Mouse (Mus musculus): ENCODE data around the gene Phkg2. TPM values are rescaled to one million over a fixed set of nuclear protein-coding genes. Genes with fewer than 3 reads are reported as not detected.

Gene Phkg2
- polyA plus RNA-seq, 1 experiment = 18.3 TPM

GRCm38 (mm10) chr7:127561340-127561858, 11.7 kb upstream of the Phkg2 start, which contains the start of gene Tmem265:
Tmem265 (plus strand) TSS chr7:127561390.
- peaks cover 35% of the 10 kb centered on the region for H3K36me3 ChIP-seq (ENCODE audit: control insufficient read depth, insufficient read depth)
- no peaks in the 10 kb centered on the region for H3K27me3 ChIP-seq (ENCODE audit: control insufficient read depth, insufficient read depth, insufficient read length)
- TF ChIP-seq POLR2AphosphoS2 (IDR thresholded peaks at IDR 0.05; ENCODE audit: insufficient read length, low read depth) (no peak), TCF12 (IDR thresholded peaks at IDR 0.05; ENCODE audit: insufficient read depth, poor library complexity, severe bottlenecking) (no peak), MYOD1 (IDR thresholded peaks at IDR 0.05; ENCODE audit: control insufficient read depth in 1 of 3, insufficient read length in 2 of 3, low read depth in 2 of 3) (no peak), REST (IDR thresholded peaks at IDR 0.05; ENCODE audit: insufficient read depth, insufficient read length) (no peak), POLR2A (IDR thresholded peaks at IDR 0.05; ENCODE audit: insufficient read length, low read depth) (no peak), USF1 (IDR thresholded peaks at IDR 0.05; ENCODE audit: low read depth) (no peak), TCF3 (IDR thresholded peaks at IDR 0.05; ENCODE audit: insufficient read length, low read depth) (no peak), E2F4 (IDR thresholded peaks at IDR 0.05; ENCODE audit: insufficient read depth) (no peak), MAX (IDR thresholded peaks at IDR 0.05; ENCODE audit: low read depth) (no peak)
- H3ac ChIP-seq (ENCODE audit: control insufficient read depth, insufficient read length) = no peak within 1 kb of the TSS
- no peak within 1 kb of the TSS for H3K4me3 ChIP-seq
- no peak within 1 kb of the TSS for H3K4me2 ChIP-seq (ENCODE audit: low read depth)
- H3K79me2 ChIP-seq (ENCODE audit: control insufficient read depth, insufficient read depth) = no peaks in the 10 kb centered on the region

GRCm38 (mm10) chr7:127564381-127565150, 8.6 kb upstream of the Phkg2 start:
- H3ac ChIP-seq (ENCODE audit: control insufficient read depth, insufficient read length) = no peak overlapping the region
- no peak overlapping the region for H3K4me2 ChIP-seq (ENCODE audit: low read depth)
- H3K36me3 ChIP-seq (ENCODE audit: control insufficient read depth, insufficient read depth) = peaks cover 19% of the 10 kb centered on the region
- no peaks in the 10 kb centered on the region for H3K27me3 ChIP-seq (ENCODE audit: control insufficient read depth, insufficient read depth, insufficient read length)
- H3K79me2 ChIP-seq (ENCODE audit: control insufficient read depth, insufficient read depth) = no peaks in the 10 kb centered on the region
- TF ChIP-seq SRF (IDR thresholded peaks at IDR 0.05; ENCODE audit: control insufficient read depth, insufficient read length, low read depth) (no peak), TCF3 (IDR thresholded peaks at IDR 0.05; ENCODE audit: insufficient read length, low read depth) (no peak), POLR2AphosphoS2 (IDR thresholded peaks at IDR 0.05; ENCODE audit: insufficient read length, low read depth) (peak; percentile 19)
- H3K4me3 ChIP-seq = no peak overlapping the region

GRCm38 (mm10) chr7:127573503-127574008, 416 bp downstream of the Phkg2 start:
- H3K4me2 ChIP-seq (ENCODE audit: low read depth) = peak overlapping the region; percentile 94
- peak overlapping the region; percentile 59 for H3K4me3 ChIP-seq
- no peaks in the 10 kb centered on the region for H3K27me3 ChIP-seq (ENCODE audit: control insufficient read depth, insufficient read depth, insufficient read length)
- H3ac ChIP-seq (ENCODE audit: control insufficient read depth, insufficient read length) = peak overlapping the region; percentile 25
- H3K36me3 ChIP-seq (ENCODE audit: control insufficient read depth, insufficient read depth) = peaks cover 3% of the 10 kb centered on the region
- TF ChIP-seq TCF12 (IDR thresholded peaks at IDR 0.05; ENCODE audit: insufficient read depth, poor library complexity, severe bottlenecking) (no peak), CEBPB (IDR thresholded peaks at IDR 0.05; ENCODE audit: insufficient read depth, poor library complexity, severe bottlenecking) (no peak), MAX (IDR thresholded peaks at IDR 0.05; ENCODE audit: low read depth) (no peak), REST (IDR thresholded peaks at IDR 0.05; ENCODE audit: insufficient read depth, insufficient read length) (no peak), SRF (IDR thresholded peaks at IDR 0.05; ENCODE audit: control insufficient read depth, insufficient read length, low read depth) (no peak)
- H3K79me2 ChIP-seq (ENCODE audit: control insufficient read depth, insufficient read depth) = peaks cover 12% of the 10 kb centered on the region

GRCm38 (mm10) chr7:127574115-127574514, 975 bp downstream of the Phkg2 start:
- H3K4me2 ChIP-seq (ENCODE audit: low read depth) = peak overlapping the region; percentile 94
- TF ChIP-seq SRF (IDR thresholded peaks at IDR 0.05; ENCODE audit: control insufficient read depth, insufficient read length, low read depth) (no peak), CEBPB (IDR thresholded peaks at IDR 0.05; ENCODE audit: insufficient read depth, poor library complexity, severe bottlenecking) (no peak), TCF12 (IDR thresholded peaks at IDR 0.05; ENCODE audit: insufficient read depth, poor library complexity, severe bottlenecking) (no peak), MYOD1 (IDR thresholded peaks at IDR 0.05; ENCODE audit: control insufficient read depth in 1 of 3, insufficient read length in 2 of 3, low read depth in 2 of 3) (no peak), MYOG (IDR thresholded peaks at IDR 0.05; ENCODE audit: control insufficient read depth in 1 of 3, insufficient read depth in 1 of 3, insufficient read length in 2 of 3, low read depth in 2 of 3) (no peak), POLR2AphosphoS2 (IDR thresholded peaks at IDR 0.05; ENCODE audit: insufficient read length, low read depth) (no peak), E2F4 (IDR thresholded peaks at IDR 0.05; ENCODE audit: insufficient read depth) (no peak), MAX (IDR thresholded peaks at IDR 0.05; ENCODE audit: low read depth) (no peak), USF1 (IDR thresholded peaks at IDR 0.05; ENCODE audit: low read depth) (no peak), POLR2A (IDR thresholded peaks at IDR 0.05; ENCODE audit: insufficient read length, low read depth) (no peak), REST (IDR thresholded peaks at IDR 0.05; ENCODE audit: insufficient read depth, insufficient read length) (no peak)

GRCm38 (mm10) chr7:127583260-127583659, 10.1 kb downstream of the Phkg2 start:
- no peaks in the 10 kb centered on the region for H3K79me2 ChIP-seq (ENCODE audit: control insufficient read depth, insufficient read depth)
- H3K4me3 ChIP-seq = no peak overlapping the region
- H3ac ChIP-seq (ENCODE audit: control insufficient read depth, insufficient read length) = no peak overlapping the region
- peaks cover 12% of the 10 kb centered on the region for H3K36me3 ChIP-seq (ENCODE audit: control insufficient read depth, insufficient read depth)
- no peaks in the 10 kb centered on the region for H3K27me3 ChIP-seq (ENCODE audit: control insufficient read depth, insufficient read depth, insufficient read length)
- TF ChIP-seq MYOD1 (IDR thresholded peaks at IDR 0.05; ENCODE audit: control insufficient read depth in 1 of 3, insufficient read length in 2 of 3, low read depth in 2 of 3) (no peak), TCF12 (IDR thresholded peaks at IDR 0.05; ENCODE audit: insufficient read depth, poor library complexity, severe bottlenecking) (no peak), POLR2A (IDR thresholded peaks at IDR 0.05; ENCODE audit: insufficient read length, low read depth) (no peak), MAX (IDR thresholded peaks at IDR 0.05; ENCODE audit: low read depth) (no peak), MYOG (IDR thresholded peaks at IDR 0.05; ENCODE audit: control insufficient read depth in 1 of 3, insufficient read depth in 1 of 3, insufficient read length in 2 of 3, low read depth in 2 of 3) (no peak), REST (IDR thresholded peaks at IDR 0.05; ENCODE audit: insufficient read depth, insufficient read length) (no peak), SRF (IDR thresholded peaks at IDR 0.05; ENCODE audit: control insufficient read depth, insufficient read length, low read depth) (no peak), CEBPB (IDR thresholded peaks at IDR 0.05; ENCODE audit: insufficient read depth, poor library complexity, severe bottlenecking) (no peak), E2F4 (IDR thresholded peaks at IDR 0.05; ENCODE audit: insufficient read depth) (no peak), USF1 (IDR thresholded peaks at IDR 0.05; ENCODE audit: low read depth) (no peak), TCF3 (IDR thresholded peaks at IDR 0.05; ENCODE audit: insufficient read length, low read depth) (no peak), POLR2AphosphoS2 (IDR thresholded peaks at IDR 0.05; ENCODE audit: insufficient read length, low read depth) (no peak)
- H3K4me2 ChIP-seq (ENCODE audit: low read depth) = no peak overlapping the region

More at GRCm38 (mm10) chr7:127574115-127574514, 975 bp downstream of the Phkg2 start:
- Histone ChIP-seq H3K36me3 (ENCODE audit: control insufficient read depth, insufficient read depth) (peaks cover 3% of the 10 kb centered on the region), H3K27me3 (ENCODE audit: control insufficient read depth, insufficient read depth, insufficient read length) (no peaks in the 10 kb centered on the region), H3K4me3 (peak overlapping the region; percentile 59), H3ac (ENCODE audit: control insufficient read depth, insufficient read length) (peak overlapping the region; percentile 25), H3K79me2 (ENCODE audit: control insufficient read depth, insufficient read depth) (peaks cover 12% of the 10 kb centered on the region)
